Comparison of ENCODE assay signal across 20 mouse cellular contexts in genomic region chr15:5671781-5672180, GRCm38 (mm10).
DNase-seq lines count a peak whose midpoint lies in the region; ATAC-seq and TF ChIP-seq lines count a peak whose summit lies in the region.
"Had no signal": no experiment of that assay in that cellular context is flagged by ENCODE, and none has a peak within 500 bp of the region (broad histone marks: within the 10 kb centered on the region; RNA-seq: fewer than 3 reads in every experiment).

No protein-coding gene starts in this region.

- intact Hi-C loops in left cerebral cortex, postnatal 25 days (cut with DNase I), result no loop called here
- intact Hi-C loops in gastrocnemius, adult 2 months (cut with DNase I), result no loop called here

- H3K27ac ChIP-seq in gastrocnemius, adult 2 months, result no peak overlapping the region
- H3K27ac ChIP-seq: embryonic facial prominence, embryonic 13.5 days; forebrain, embryonic 12.5 days; heart, embryonic 13.5 days; hindbrain, embryonic 13.5 days; hindbrain, postnatal 0 days had no signal

- DNase-seq in 416B (ENCODE audit: low read depth), result peak; percentile 14
- DNase-seq in CD4-positive, CD25-positive, alpha-beta regulatory T cell, adult 2 months (ENCODE audit: low read depth, low spot score), result peak; percentile 44
- no peak for DNase-seq in gastrocnemius, postnatal 4 days (ENCODE audit: low spot score in 2 of 2)
- no peak for DNase-seq in left cerebral cortex, postnatal 25 days (ENCODE audit: low spot score in 2 of 2)
- DNase-seq in gastrocnemius, adult 2 months, result no peak
- DNase-seq: adrenal gland, postnatal 10 days; cerebellum, adult 11 months; cerebellum, adult 8-10 months; cerebellum, postnatal 25 days; gastrocnemius, postnatal 14 days; heart, postnatal 4 days had no signal

- peak; percentile 87 for ATAC-seq in common myeloid progenitor, adult 5-6 weeks (replicated peaks; ENCODE audit: low read depth, poor library complexity, severe bottlenecking)
- peak; percentile 44; the same call in 1 of the 2 replicates for ATAC-seq in megakaryocyte progenitor cell, adult 5-6 weeks (replicated peaks; ENCODE audit: poor library complexity)
- ATAC-seq: forebrain, embryonic 16.5 days; hindbrain, postnatal 0 days; intestine, embryonic 16.5 days had no signal

- no peak overlapping the region for H3K4me3 ChIP-seq in gastrocnemius, adult 2 months
- H3K4me3 ChIP-seq: embryonic facial prominence, embryonic 13.5 days; forebrain, embryonic 12.5 days; heart, embryonic 13.5 days; hindbrain, embryonic 13.5 days had no signal

- no peak for TF ChIP-seq CTCF in gastrocnemius, adult 2 months (IDR thresholded peaks at IDR 0.05)

Comparison
In these comparisons a context has a peak if more than half of its experiments do, and no peak if none do; other contexts are left out.
1. DNase-seq: peak in 416B (single experiment) and CD4-positive, CD25-positive, alpha-beta regulatory T cell, adult 2 months (single experiment); none in gastrocnemius, postnatal 4 days (0 of 2), left cerebral cortex, postnatal 25 days (0 of 2) and gastrocnemius, adult 2 months (single experiment).